Mouse (Mus musculus): ENCODE results near the gene Hoxd9. TPM values are rescaled to one million over a fixed set of nuclear protein-coding genes. Genes with fewer than 3 reads are reported as not detected.

The Hoxd9 gene
- total RNA-seq, 1 experiment from 2014 or later, result 5.2 TPM

- peak; percentile 52 for DNase-seq
Measured at GRCm38 (mm10) chr2:74698201-74699052, 900 bp downstream of the Hoxd9 start.

GRCm38 (mm10) chr2:74699053-74699430 is 1.5 kb downstream of the Hoxd9 start:
- no peak for DNase-seq

GRCm38 (mm10) chr2:74699664-74700545 is 2.4 kb downstream of the Hoxd9 start:
- DNase-seq, result no peak

GRCm38 (mm10) chr2:74700546-74701112 is 3.1 kb downstream of the Hoxd9 start:
- DNase-seq, result no peak

- peak; percentile 83 for DNase-seq
Measured at GRCm38 (mm10) chr2:74701949-74702819, 4.7 kb downstream of the Hoxd9 start.

DNA sequence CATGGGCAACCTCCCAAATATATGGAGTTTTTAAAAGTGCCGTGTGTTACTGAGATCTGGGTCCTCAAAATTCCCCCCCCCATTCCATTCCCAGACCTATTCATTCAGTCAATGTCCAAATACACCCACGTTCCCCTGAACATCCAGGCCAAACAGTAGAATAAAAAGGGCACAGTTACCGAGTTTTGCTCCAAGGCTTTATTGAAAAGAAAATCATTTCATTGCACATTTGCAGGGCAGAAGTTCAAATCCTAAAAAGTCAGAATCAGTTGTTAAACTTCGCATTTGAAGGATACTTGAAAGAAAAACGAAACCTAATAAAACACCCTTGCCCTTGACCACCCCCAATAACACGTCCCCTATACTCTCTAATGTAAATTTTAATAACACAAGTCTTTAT is 5.3 kb downstream of the Hoxd9 start:
- no peak for DNase-seq

DNA sequence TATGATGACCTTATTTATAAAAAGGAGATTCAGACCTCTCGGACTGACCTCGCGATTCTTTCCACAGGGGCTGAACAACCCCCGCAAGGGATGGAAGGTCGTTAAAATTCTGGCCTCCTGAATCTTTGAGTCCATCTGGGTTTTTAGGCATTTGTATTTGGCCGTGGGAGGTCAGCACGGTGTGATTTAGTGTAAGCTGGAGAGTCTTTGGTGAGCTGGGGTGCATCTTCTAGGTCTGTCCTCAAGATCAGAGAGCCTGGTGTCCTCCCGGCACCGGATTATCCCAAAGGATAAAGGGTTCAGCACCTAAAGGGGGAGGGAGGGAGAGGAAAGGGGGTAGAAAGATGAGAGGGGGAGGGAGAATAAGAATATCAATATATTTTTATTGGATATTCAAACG is 5.8 kb downstream of the Hoxd9 start:
- no peak for DNase-seq

GRCm38 (mm10) chr2:74703720-74704392 is 6.3 kb downstream of the Hoxd9 start:
- DNase-seq, result no peak

- peak; percentile 83 for DNase-seq
Measured at GRCm38 (mm10) chr2:74704393-74704998, 7.0 kb downstream of the Hoxd9 start, which contains the start of gene Hoxd8. Hoxd8 (plus strand) TSS chr2:74704615.

DNA sequence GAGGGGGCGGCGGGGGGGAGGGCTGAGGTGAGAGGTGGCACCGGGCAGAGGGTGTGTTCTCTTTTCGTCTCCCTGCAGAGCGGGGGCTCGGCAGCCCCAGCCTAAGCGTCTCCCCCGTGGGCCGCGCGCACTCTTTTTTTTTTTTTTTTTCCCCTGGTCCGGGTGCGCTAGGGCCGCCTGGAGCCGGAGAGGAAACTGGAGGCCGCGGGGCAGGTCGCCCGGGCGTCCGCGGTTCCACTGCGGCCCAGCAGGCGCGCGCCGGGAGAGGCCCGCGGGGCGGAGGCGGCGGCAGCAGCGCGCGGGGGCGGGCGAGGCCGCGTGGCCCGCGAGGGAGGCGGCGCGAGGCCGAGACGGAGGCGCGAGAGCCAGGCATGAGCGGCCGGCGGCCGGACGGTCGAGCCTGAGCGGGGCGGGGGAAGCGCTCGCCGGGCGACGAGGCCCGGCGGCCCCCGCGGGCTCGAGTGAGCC is 7.5 kb downstream of the Hoxd9 start:
- DNase-seq, result peak; percentile 60

DNA sequence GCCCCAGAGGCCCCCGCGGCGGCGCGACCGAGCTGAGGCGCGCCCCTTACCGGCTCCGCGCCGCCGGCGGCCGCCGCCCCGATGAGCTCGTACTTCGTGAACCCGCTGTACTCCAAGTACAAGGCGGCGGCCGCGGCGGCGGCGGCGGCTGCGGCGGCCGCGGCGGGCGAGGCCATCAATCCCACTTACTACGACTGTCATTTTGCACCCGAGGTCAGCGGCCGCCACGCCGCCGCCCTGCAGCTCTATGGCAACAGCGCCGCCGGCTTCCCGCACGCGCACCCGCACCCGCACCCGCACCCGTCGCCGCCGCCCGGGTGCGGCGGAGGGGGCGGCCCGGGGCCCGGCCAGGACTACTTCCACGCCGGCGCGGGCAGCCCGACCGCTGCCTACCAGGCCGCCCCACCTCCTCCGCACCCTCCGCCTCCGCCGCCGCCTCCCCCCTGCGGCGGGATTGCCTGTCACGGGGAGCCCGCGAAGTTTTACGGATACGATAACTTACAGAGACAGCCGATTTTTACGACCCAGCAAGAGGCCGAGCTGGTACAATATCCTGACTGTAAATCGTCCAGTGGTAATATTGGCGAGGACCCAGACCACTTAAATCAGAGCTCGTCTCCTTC is 8.1 kb downstream of the Hoxd9 start:
- peak; percentile 79 for DNase-seq

GRCm38 (mm10) chr2:74706393-74706960 is 8.9 kb downstream of the Hoxd9 start:
- DNase-seq, result no peak

- DNase-seq, result no peak
Measured at GRCm38 (mm10) chr2:74707599-74707998, 10.1 kb downstream of the Hoxd9 start.

DNA sequence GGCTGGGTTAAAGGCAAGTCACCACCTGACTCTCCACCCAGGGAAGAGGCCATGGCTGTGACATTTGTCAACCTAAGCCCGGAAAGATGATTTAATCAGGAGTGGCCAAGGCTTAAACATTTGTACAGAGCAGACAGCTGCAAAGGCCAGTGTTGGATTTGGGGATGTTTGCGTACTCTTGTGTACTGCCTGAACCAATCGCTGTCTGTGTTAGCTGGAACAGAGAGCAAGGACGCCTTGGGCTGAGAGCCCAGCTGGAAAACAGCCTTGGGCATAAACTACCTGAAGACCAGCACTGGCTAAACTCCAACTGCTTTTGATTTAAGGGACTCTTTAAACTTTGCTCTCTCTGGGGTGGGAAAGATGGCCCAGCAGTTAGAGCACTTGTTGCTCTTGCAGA is 11.1 kb downstream of the Hoxd9 start:
- no peak for DNase-seq

DNA sequence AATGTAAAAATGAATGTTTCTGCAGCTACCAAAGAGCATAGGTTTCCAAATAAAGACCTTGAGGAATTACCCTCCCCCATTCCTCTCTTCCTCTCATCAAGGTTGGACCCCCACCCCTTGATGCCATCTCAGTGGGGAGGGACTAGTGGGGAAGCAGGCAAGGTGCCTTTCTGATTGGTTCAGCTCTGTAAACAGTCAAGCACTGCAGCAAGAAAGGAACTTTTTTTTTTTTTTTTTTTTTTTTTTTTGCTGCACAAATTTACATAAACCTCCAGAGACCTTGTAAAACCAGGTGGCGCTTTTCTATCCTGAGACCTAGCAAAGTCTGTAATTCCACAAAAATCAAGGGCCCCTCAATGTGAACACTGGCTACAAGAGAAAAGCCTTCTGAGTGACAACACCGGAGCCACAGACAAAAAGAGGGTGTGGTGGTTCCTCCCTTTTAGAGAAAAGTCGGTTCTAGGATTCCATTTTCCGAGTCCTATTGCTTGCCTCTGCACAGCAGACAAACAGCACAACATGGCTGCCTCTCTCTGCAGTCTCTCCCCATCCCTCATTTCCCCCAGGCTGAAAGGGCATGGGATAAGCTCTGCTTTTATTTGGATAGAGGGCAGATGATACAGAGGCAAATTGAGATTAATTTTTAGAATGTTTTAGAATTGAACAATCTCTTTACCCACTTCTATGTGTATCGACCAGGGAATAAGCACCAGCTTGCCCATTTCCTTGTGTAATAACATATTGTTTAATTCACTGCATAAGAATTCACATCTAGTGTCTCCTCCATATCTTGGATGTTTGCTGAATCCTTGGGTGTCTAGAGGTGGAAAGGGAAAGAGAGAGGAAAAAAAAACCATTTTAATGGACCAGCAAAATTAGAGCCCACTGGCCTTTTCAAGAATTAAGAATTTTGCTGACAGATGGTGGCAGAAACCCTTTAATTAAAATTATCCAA is 12.2 kb downstream of the Hoxd9 start:
- no peak for DNase-seq

DNA sequence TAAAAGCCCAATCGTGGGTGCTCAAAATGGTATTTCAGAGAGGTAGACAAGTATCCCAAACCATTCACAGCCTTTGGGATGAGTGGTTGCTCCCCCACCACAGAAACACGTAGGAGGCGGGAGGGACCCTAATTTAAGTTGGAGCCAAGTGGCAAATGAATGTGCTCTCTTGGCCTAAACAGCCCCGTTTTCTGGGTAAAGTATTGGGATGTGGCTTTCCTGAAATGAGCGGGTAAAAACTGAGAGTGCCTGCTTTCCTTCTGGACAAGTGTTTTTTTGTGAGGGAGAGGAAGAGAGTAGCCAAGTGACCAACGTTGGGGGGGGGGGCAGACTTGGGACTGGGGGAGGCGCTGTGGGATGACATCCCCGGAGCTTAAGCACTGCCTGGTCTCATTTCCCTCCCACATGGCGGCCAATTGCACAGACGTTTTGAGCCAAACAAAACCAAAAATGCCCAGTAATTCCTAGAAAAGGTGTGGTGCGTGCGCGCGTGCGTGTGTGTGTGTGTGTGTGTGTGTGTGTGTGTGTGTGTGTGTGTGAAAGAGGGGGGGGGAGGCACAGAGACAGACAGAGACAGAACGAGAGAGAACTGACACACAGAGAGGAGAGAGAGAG is 13.5 kb downstream of the Hoxd9 start:
- no peak for DNase-seq

- DNase-seq, result peak; percentile 67
Measured at GRCm38 (mm10) chr2:74711721-74712621, 14.4 kb downstream of the Hoxd9 start, which contains the start of the genes Hoxd3 and Hoxd4. Hoxd3 (plus strand) TSS chr2:74711927. Hoxd4 (plus strand) TSS chr2:74711929.
